Mouse (Mus musculus) cerebellum, adult 11-12 months (tissue): ENCODE data around the gene Gm45233.
"Not testable (repeated sequence)": the region's sequence is repeated elsewhere in the genome, so short reads cannot be mapped to it uniquely, and the experiment has no call there.

Experiments used
- DNase-seq: peaks from one replicate; pipeline ENCODE4 v3.0.0; 2022

The Gm45233 gene

GRCm38 (mm10) chr7:43443917-43444293 is at the start of gene Gm45233, which contains the start of gene Etfb:
TSS of gene Gm45233 (plus strand) at chr7:43444128.
TSS of gene Etfb (plus strand) at chr7:43444083.
- peak; percentile 96 for DNase-seq

GRCm38 (mm10) chr7:43399501-43399900 is 44.4 kb upstream of the Gm45233 start:
- no peak for DNase-seq

- no peak for DNase-seq
These were observed 41.2 kb upstream of the Gm45233 start for GRCm38 (mm10) chr7:43402718-43403117.

GRCm38 (mm10) chr7:43407573-43407972 is 36.4 kb upstream of the Gm45233 start:
- no peak for DNase-seq

GRCm38 (mm10) chr7:43408131-43408553 is 35.8 kb upstream of the Gm45233 start, which contains the start of gene Siglecg:
TSS of gene Siglecg (plus strand) at chr7:43408204.
- no peak for DNase-seq

GRCm38 (mm10) chr7:43409084-43409483 is 34.8 kb upstream of the Gm45233 start:
- no peak for DNase-seq

- DNase-seq, result not testable (repeated sequence)
These were observed 32.2 kb upstream of the Gm45233 start for GRCm38 (mm10) chr7:43411724-43412123.

GRCm38 (mm10) chr7:43417298-43417697 is 26.6 kb upstream of the Gm45233 start:
- DNase-seq, result no peak

GRCm38 (mm10) chr7:43422995-43423617 is 20.8 kb upstream of the Gm45233 start:
- DNase-seq, result peak; percentile 62

GRCm38 (mm10) chr7:43423991-43424625 is 19.8 kb upstream of the Gm45233 start:
- no peak for DNase-seq

GRCm38 (mm10) chr7:43427406-43427805 is 16.5 kb upstream of the Gm45233 start, which contains the start of gene Lim2:
TSS of gene Lim2 (plus strand) at chr7:43427670.
- no peak for DNase-seq

- DNase-seq, result no peak
These were observed 14.4 kb upstream of the Gm45233 start for GRCm38 (mm10) chr7:43429500-43429899.

GRCm38 (mm10) chr7:43432891-43433290 is 11.0 kb upstream of the Gm45233 start:
- DNase-seq, result no peak

GRCm38 (mm10) chr7:43434676-43435075 is 9.3 kb upstream of the Gm45233 start:
- no peak for DNase-seq

- DNase-seq, result no peak
These were observed 7.3 kb upstream of the Gm45233 start, which contains the start of gene Nkg7 for GRCm38 (mm10) chr7:43436341-43437255. TSS of gene Nkg7 (plus strand) at chr7:43437073.

- DNase-seq, result no peak
These were observed 5.3 kb upstream of the Gm45233 start for GRCm38 (mm10) chr7:43438611-43439010.

- DNase-seq, result no peak
These were observed 3.4 kb upstream of the Gm45233 start, which contains the start of gene Cldnd2 for GRCm38 (mm10) chr7:43440482-43440881. TSS of gene Cldnd2 (plus strand) at chr7:43440782.

- DNase-seq, result no peak
These were observed 2.9 kb upstream of the Gm45233 start for GRCm38 (mm10) chr7:43441071-43441470.

GRCm38 (mm10) chr7:43442684-43443083 is 1.2 kb upstream of the Gm45233 start:
- peak; percentile 49 for DNase-seq

- DNase-seq, result peak; percentile 65
These were observed 607 bp upstream of the Gm45233 start for GRCm38 (mm10) chr7:43443126-43443916.

- no peak for DNase-seq
These were observed 3.9 kb downstream of the Gm45233 start for GRCm38 (mm10) chr7:43447801-43448200.

GRCm38 (mm10) chr7:43448246-43448645 is 4.3 kb downstream of the Gm45233 start:
- DNase-seq, result no peak
